Mouse (Mus musculus) CH12.LX (cell line): ENCODE measurements around the gene Fubp3.

ENCODE experiments used
- CTCF ChIP-seq, 2 experiments: IDR thresholded peaks in 1 of 2; conservative IDR thresholded peaks in 1 of 2; 2 replicates each; pipeline ENCODE4 v1.5.1; 2011 to 2012; ENCODE audit warnings: low read depth in 2 of 2, low read length in 2 of 2, improper control_type of control experiment in 1 of 2, inconsistent platforms in 1 of 2, mild to moderate bottlenecking in 1 of 2, moderate library complexity in 1 of 2
- E2F4 ChIP-seq: IDR thresholded peaks from 2 replicates; pipeline ENCODE4 v1.6.1; 2011; ENCODE audit warnings: low read depth, low read length, improper control_type of control experiment; ENCODE audit not compliant: insufficient replicate concordance
- ELF1 ChIP-seq: IDR thresholded peaks from 2 replicates; pipeline ENCODE4 v1.6.1; 2014; ENCODE audit warnings: low read depth, mild to moderate bottlenecking, inconsistent platforms, low read length, improper control_type of control experiment
- GABPA ChIP-seq: IDR thresholded peaks from 2 replicates; pipeline ENCODE4 v1.6.1; 2012; ENCODE audit warnings: low read depth, low read length, improper control_type of control experiment, inconsistent platforms; ENCODE audit not compliant: insufficient replicate concordance
- HCFC1 ChIP-seq: IDR thresholded peaks from 2 replicates; pipeline ENCODE4 v1.6.1; 2012; ENCODE audit warnings: low read depth, mild to moderate bottlenecking, inconsistent platforms, low read length, improper control_type of control experiment
- MAFK ChIP-seq: IDR thresholded peaks from 2 replicates; pipeline ENCODE4 v1.6.1; 2011; ENCODE audit warnings: low read length, improper control_type of control experiment; ENCODE audit not compliant: insufficient replicate concordance
- PAX5 ChIP-seq: IDR thresholded peaks from 2 replicates; pipeline ENCODE4 v1.6.1; 2012; ENCODE audit warnings: low read length, inconsistent platforms, mixed read lengths
- POLR2A ChIP-seq: IDR thresholded peaks from 2 replicates; pipeline ENCODE4 v1.6.1; 2011; ENCODE audit warnings: low read depth, mild to moderate bottlenecking, improper control_type of control experiment, low read length
- SIN3A ChIP-seq: IDR thresholded peaks from 2 replicates; pipeline ENCODE4 v1.6.1; 2012; ENCODE audit warnings: low read length, improper control_type of control experiment, inconsistent platforms
- USF2 ChIP-seq: conservative IDR thresholded peaks from 2 replicates; pipeline ENCODE4 v1.6.1; 2011; ENCODE audit warnings: low read depth, low read length, improper control_type of control experiment
- ZKSCAN1 ChIP-seq: IDR thresholded peaks from 2 replicates; pipeline ENCODE4 v1.6.1; 2012; ENCODE audit warnings: low read depth, inconsistent platforms, low read length, improper control_type of control experiment, borderline replicate concordance
- ZMIZ1 ChIP-seq: IDR thresholded peaks from 2 replicates; pipeline ENCODE4 v1.6.1; 2012; ENCODE audit warnings: low read depth, mild to moderate bottlenecking, inconsistent platforms, low read length, improper control_type of control experiment

GRCm38 (mm10) chr2:31607555-31607954 is 35.1 kb downstream of the Fubp3 start:
- TF ChIP-seq GABPA: no peak
- no peak for TF ChIP-seq ZKSCAN1
- no peak for TF ChIP-seq POLR2A
- TF ChIP-seq CTCF (conservative IDR thresholded peaks at IDR 0.05 in 1 of 2, IDR thresholded peaks at IDR 0.05 in 1 of 2; ENCODE audit: low read depth in 2 of 2, low read length in 2 of 2): no peak
- TF ChIP-seq PAX5: no peak
- TF ChIP-seq HCFC1: no peak
- no peak for TF ChIP-seq E2F4
- no peak for TF ChIP-seq USF2
- TF ChIP-seq ZMIZ1: no peak
- TF ChIP-seq MAFK: no peak
- TF ChIP-seq ELF1: no peak
- no peak for TF ChIP-seq SIN3A
